Mouse (Mus musculus) erythroblast, embryonic 14.5 days (primary cell): ENCODE data around the gene Zdhhc3.

Experiments
- GATA1 ChIP-seq: IDR thresholded peaks from 2 replicates; pipeline ENCODE4 v1.6.1; 2012; ENCODE audit warnings: low read length, inconsistent platforms, mixed read lengths
- TAL1 ChIP-seq: IDR thresholded peaks from 3 replicates; pipeline ENCODE4 v1.6.1; 2012; ENCODE audit warnings: low read length, inconsistent platforms, mixed read lengths

DNA sequence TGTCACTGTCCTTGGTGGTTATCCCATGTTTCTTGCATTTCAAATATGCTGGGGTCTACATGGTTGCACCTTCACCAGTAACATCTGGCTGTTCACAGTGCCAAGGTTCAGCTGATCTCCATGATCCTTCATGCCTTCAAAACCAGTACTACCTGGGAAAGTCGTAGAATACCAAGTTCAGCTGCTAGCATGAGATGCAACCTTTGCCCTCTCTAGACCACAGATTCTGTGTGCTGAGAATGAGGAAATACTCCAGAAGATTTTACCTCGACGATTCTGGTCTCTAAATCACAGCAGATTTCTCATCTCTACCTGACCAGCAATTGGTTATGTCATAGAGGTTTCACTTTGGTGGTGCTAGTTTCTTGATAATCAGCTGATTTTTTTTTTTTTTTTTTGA is 52.8 kb downstream of the Zdhhc3 start:
- TF ChIP-seq GATA1 (no peak), TAL1 (no peak)
